Mouse (Mus musculus) frontal cortex, postnatal 36 days (tissue): ENCODE measurements around the gene Prox2.

Experiments used
- DNase-seq, 2 experiments: peaks; one replicate each; pipeline ENCODE4 v3.0.0; 2022; ENCODE audit warnings: low spot score in 2 of 2

The Prox2 gene

GRCm38 (mm10) chr12:85094010-85094409 lies 16.5 kb downstream of the Prox2 start:
- peak; percentile 58 to 60 for DNase-seq

- DNase-seq, result peak; percentile 49 to 59
Observed at GRCm38 (mm10) chr12:85092214-85092613, 18.3 kb downstream of the Prox2 start.

- no peak for DNase-seq
Observed at GRCm38 (mm10) chr12:85091190-85091589, 19.4 kb downstream of the Prox2 start.

- no peak for DNase-seq
Observed at GRCm38 (mm10) chr12:85087845-85088244, 22.7 kb downstream of the Prox2 start.

- DNase-seq, result no peak
Observed at GRCm38 (mm10) chr12:85084941-85085340, 25.6 kb downstream of the Prox2 start.

- DNase-seq, result no peak
Observed at GRCm38 (mm10) chr12:85084257-85084656, 26.3 kb downstream of the Prox2 start.

GRCm38 (mm10) chr12:85077100-85077499 lies 33.5 kb downstream of the Prox2 start:
- DNase-seq, result peak in 1 of 2 experiments; percentile 54

GRCm38 (mm10) chr12:85071043-85071442 lies 39.5 kb downstream of the Prox2 start:
- no peak for DNase-seq

GRCm38 (mm10) chr12:85051218-85051617 lies 59.3 kb downstream of the Prox2 start:
- DNase-seq, result no peak
